Mouse (Mus musculus): ENCODE data around the gene Cd101.

GRCm38 (mm10) chr3:100998904-100999340, 30.4 kb downstream of the Cd101 start:
- TF ChIP-seq ZNF384 (IDR thresholded peaks at IDR 0.05; ENCODE audit: low read depth, low read length) (no peak), CHD2 (IDR thresholded peaks at IDR 0.05; ENCODE audit: low read depth, low read length) (no peak)

Data from ES-E14 (cell line).